Mouse (Mus musculus): ENCODE measurements around the gene Acta2. TPM values are rescaled to one million over a fixed set of nuclear protein-coding genes. Genes with fewer than 3 reads are reported as not detected.

The Acta2 gene
- total RNA-seq, 2 experiments from 2014 or later = 16.2 to 21.5 TPM

- DNase-seq (ENCODE audit: low spot score in 2 of 2) = peak; percentile 16 to 45
Measured at GRCm38 (mm10) chr19:34193149-34193548, 62.2 kb downstream of the Acta2 start.

DNA sequence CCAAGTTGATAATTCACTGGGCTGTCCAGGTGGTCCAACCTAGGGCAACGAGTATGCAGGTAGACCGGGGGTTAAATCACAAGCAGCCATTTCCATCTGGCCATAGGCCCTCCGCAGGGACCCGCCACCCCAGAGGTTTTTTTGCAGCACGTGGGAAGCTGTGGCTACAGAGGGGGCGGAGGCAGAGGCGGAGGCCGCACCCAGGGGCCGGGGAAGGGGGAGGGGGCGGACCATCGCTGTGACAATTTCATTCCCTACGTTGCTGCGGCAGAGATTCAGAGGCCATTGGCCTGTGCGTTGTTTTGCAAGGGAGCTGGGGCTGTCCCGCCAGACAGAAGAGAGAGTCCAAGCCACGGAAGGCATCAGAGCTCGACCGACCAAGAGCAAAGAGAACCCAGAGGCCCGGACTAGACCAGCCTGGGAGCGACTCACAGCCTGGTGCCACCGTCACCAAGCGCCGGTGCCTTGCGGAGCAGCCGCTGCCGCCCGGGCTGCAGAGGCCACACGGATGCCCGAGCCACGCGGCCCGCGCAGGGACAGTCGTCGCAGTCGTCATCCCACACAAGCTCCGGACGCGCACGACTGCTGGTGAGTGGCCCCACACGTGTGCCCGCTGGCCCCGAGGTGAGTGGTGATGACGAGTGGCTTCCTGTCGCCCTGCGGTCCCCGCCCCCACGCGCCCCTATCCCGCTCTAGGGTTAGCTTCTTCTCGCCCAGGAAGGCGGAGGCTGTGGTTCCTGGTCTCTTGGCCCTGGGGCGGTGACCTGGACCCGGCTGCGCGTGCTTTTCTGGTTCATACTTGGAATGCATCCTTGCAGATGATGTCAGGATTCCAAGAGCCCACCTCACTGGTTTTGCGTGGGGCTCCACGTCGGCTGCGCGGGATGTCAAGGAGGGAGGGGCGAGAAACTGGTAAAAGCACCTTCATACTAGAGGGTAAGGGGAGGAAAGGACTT lies 63.1 kb downstream of the Acta2 start, which contains the start of gene Stambpl1:
Gene Stambpl1 (plus strand): TSS at position 222 of the 956 bp plus-strand sequence.
- peak; percentile 69 to 73 for DNase-seq (ENCODE audit: low spot score in 2 of 2)

GRCm38 (mm10) chr19:34191645-34192007 lies 63.8 kb downstream of the Acta2 start:
- no peak for DNase-seq (ENCODE audit: low spot score in 2 of 2)

Other genes with a start within 250 kb of the Acta2 start
- gene Lipk, start 247.3 kb downstream of the Acta2 start, total RNA-seq (2021) = not detected
- gene Lipn, start 188.2 kb downstream of the Acta2 start, total RNA-seq (2021) = not detected
- under 1 TPM; 0.20 to 0.48 TPM for gene Lipm, start 154.7 kb downstream of the Acta2 start, total RNA-seq (2021)
- under 1 TPM in 1 of 2 experiments, not detected in 1; 0.11 TPM for gene Ankrd22, start 89.5 kb downstream of the Acta2 start, total RNA-seq (2021)
- 10 to 100 TPM; 17.3 to 23.0 TPM for gene Stambpl1, start 63.4 kb downstream of the Acta2 start, total RNA-seq (2021)
- 1 to 10 TPM in 1 of 2 experiments, not detected in 1; 1.2 TPM for gene Fas, start 35.1 kb upstream of the Acta2 start, total RNA-seq (2021)
- under 1 TPM; 0.47 to 0.53 TPM for gene Ch25h, start 219.6 kb upstream of the Acta2 start, total RNA-seq (2021)

Measured in layer of hippocampus, postnatal 10 days (tissue).